Mouse (Mus musculus) E14TG2a.4 (cell line): ENCODE results near the gene Fem1a.

Experiments used
- H3K27me3 ChIP-seq: 2 replicates; pipeline ENCODE4 v1.6.1; 2014; ENCODE audit warnings: low read length, control low read depth; ENCODE audit not compliant: insufficient read depth
- H3K36me3 ChIP-seq: 2 replicates; pipeline ENCODE4 v1.6.1; 2014; ENCODE audit warnings: low read length, control low read depth; ENCODE audit not compliant: insufficient read depth
- H3K4me1 ChIP-seq: replicated peaks from 2 replicates; pipeline ENCODE4 v1.6.1; 2014; ENCODE audit warnings: low read depth, low read length, control low read depth
- H3K4me3 ChIP-seq: replicated peaks from 2 replicates; pipeline ENCODE4 v1.5.1; 2014; ENCODE audit warnings: mild to moderate bottlenecking, low read length
- H3K9me3 ChIP-seq: 2 replicates; pipeline ENCODE4 v1.6.1; 2014; ENCODE audit warnings: low read length, control low read depth
- CTCF ChIP-seq: conservative IDR thresholded peaks from 2 replicates; pipeline ENCODE4 v1.5.1; 2014; ENCODE audit warnings: low read length
- NANOG ChIP-seq: IDR thresholded peaks from 2 replicates; pipeline ENCODE4 v1.6.1; 2014; ENCODE audit warnings: borderline replicate concordance, low read length, mixed read lengths
- POU5F1 ChIP-seq: IDR thresholded peaks from 2 replicates; pipeline ENCODE4 v1.6.1; 2014; ENCODE audit warnings: low read length, borderline replicate concordance

Gene Fem1a

DNA sequence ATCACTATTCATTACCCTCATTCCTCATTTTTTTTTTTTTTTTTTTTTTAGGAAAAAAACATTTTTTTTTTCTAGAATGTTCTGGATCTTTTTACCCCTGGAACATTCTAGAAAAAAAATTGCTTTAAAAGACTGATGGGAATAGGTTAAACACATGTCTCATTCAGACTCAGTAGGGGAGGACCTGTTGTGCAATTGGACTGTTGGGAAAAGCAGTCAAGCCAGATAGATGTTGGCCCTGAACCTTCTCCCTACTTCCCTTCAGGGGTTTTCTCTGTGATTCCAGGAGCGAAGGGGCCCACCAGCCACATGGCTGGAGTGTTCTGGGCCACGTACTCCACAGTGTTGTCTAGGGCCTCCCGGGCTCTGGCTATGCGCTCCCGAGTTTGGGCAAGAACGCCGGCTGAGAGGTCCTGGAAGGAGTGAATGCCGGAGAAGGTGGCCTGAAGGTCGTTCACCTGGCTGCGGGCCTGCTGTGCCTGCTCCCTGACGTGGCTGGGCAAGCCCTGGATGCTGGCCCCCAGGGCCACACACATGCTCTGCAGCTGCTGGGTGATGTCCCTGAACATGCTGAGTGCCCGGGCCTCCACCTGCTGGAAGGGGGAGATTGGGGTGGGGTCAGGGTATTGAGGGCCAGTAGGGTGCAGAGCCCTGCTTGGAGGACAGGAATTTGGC lies 23.0 kb downstream of the Fem1a start:
- H3K4me3 ChIP-seq, result peak overlapping the region; percentile 39
- H3K27me3 ChIP-seq, result no peaks in the 10 kb centered on the region
- H3K36me3 ChIP-seq, result peaks cover 68% of the 10 kb centered on the region
- peaks cover 86% of the 10 kb centered on the region for H3K4me1 ChIP-seq
- TF ChIP-seq CTCF (no peak), POU5F1 (no peak), NANOG (no peak)
- H3K9me3 ChIP-seq, result no peaks in the 10 kb centered on the region

DNA sequence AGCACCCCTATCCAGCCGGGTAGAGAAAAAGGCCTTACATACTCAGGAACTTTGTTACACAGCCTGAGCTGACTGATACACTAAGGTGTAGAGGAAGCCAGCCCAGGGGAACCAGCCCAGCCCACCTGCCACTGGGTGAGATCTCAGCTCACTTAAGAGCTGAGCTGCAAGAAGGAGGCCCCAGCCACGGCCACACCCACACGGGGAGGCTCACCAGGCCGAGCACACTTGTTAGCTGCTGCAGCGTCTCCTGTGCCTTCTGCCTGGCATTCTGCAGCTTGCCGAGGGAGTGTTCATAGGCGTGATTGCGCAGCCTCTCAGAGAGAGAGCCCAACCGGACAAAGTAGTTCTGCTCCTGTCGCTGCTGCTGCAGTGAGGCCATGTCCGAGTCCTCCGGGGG lies 24.6 kb downstream of the Fem1a start:
- no peak for TF ChIP-seq NANOG
- no peak for TF ChIP-seq CTCF
- TF ChIP-seq POU5F1, result no peak

DNA sequence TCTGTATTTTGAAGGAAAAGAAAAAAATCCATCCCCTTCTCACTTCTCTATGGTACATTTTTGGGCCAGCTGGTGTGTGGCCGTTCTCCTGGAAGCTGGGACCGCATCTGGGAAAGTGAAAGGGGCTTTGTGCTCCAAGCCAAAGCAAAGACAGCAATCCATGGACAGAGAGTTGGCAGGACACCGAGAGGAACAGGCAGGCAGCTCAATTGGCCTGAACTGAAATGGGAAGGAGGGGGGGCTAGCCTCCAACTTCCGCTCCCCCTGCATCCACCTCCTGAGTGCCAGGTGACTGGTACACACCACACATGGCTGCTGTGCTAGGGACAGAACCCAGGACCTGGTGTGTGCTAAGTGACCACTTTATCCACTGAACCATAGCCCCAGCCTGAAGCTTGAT lies 26.2 kb downstream of the Fem1a start:
- TF ChIP-seq POU5F1 (no peak), NANOG (no peak), CTCF (no peak)
- H3K9me3 ChIP-seq, result no peaks in the 10 kb centered on the region

More for the DNA sequence above, 24.6 kb downstream of the Fem1a start:
- Histone ChIP-seq H3K27me3 (no peaks in the 10 kb centered on the region), H3K4me1 (peaks cover 92% of the 10 kb centered on the region), H3K9me3 (no peaks in the 10 kb centered on the region), H3K36me3 (peaks cover 84% of the 10 kb centered on the region), H3K4me3 (peak overlapping the region; percentile 55)

DNA sequence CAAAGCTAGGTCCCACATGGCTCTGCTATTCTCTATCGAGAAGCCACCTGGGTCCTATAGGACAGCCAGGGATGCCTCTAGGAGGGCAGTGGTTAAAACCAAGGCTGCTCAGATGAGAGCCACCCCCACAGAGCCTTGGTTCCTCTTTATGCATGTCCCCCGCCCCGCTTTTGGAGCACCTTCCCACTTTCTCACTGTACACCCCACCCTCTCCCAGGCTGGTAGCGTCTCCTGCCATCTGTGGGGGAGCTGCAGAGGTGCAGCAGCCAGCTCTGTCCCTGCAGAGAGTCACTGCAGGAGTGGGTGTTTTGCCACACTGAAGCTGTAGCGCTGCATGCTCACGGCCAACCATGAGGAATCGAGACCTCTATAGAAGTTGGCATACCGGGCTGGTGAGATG lies 26.7 kb downstream of the Fem1a start:
- H3K4me1 ChIP-seq, result peaks cover 94% of the 10 kb centered on the region
- H3K36me3 ChIP-seq, result peaks cover 88% of the 10 kb centered on the region
- TF ChIP-seq CTCF (no peak), POU5F1 (no peak), NANOG (no peak)

More for the DNA sequence above, 26.2 kb downstream of the Fem1a start:
- H3K4me3 ChIP-seq, result no peak overlapping the region
- peaks cover 94% of the 10 kb centered on the region for H3K4me1 ChIP-seq
- H3K36me3 ChIP-seq, result peaks cover 94% of the 10 kb centered on the region
- H3K27me3 ChIP-seq, result no peaks in the 10 kb centered on the region

DNA sequence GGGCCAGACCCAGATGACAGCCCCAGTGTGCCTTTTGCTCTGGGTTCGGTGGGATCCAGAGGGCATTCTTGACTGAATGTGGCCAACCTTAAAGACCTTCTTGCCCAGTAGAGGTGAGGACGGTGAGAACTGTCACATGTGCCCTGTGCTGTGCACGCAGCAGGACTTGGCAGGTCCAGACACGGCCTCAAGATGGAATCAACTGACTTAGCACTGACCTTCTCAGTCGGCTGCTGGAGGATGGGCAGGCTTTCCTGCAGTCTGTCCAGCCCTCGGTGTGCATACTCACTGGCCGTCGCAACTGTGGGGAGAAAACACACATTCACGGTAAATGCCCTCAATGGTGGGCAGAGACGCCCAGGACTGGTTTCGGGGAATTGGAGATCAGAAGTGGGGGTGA lies 29.4 kb downstream of the Fem1a start:
- H3K36me3 ChIP-seq, result peaks cover 64% of the 10 kb centered on the region
- peaks cover 88% of the 10 kb centered on the region for H3K4me1 ChIP-seq
- H3K4me3 ChIP-seq, result no peak overlapping the region
- no peaks in the 10 kb centered on the region for H3K9me3 ChIP-seq
- TF ChIP-seq POU5F1 (no peak), NANOG (no peak), CTCF (no peak)
- H3K27me3 ChIP-seq, result no peaks in the 10 kb centered on the region

More for the DNA sequence above, 26.7 kb downstream of the Fem1a start:
- Histone ChIP-seq H3K27me3 (no peaks in the 10 kb centered on the region), H3K4me3 (no peak overlapping the region), H3K9me3 (no peaks in the 10 kb centered on the region)

DNA sequence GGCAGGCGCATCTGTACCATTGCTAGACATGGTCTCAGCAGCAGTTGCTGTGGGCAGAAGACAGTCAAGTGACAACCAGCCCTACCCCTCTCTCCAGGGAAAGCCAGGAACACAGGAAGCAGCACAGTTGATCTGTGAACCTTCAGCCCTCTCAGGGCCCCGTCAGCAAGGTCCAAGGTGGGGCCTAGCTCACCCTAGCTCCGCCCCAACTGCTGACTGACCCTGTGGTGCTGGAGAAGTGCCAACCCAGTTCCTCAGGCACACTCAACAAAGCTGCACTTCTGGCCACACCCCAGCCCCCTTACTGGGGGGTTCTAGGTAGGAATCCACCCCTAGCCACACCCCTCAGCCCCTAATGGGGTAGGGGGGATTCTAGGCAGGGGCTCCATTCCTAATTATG lies 31.2 kb downstream of the Fem1a start:
- TF ChIP-seq POU5F1, result no peak
- TF ChIP-seq CTCF, result no peak
- TF ChIP-seq NANOG, result no peak
- peaks cover 87% of the 10 kb centered on the region for H3K4me1 ChIP-seq

DNA sequence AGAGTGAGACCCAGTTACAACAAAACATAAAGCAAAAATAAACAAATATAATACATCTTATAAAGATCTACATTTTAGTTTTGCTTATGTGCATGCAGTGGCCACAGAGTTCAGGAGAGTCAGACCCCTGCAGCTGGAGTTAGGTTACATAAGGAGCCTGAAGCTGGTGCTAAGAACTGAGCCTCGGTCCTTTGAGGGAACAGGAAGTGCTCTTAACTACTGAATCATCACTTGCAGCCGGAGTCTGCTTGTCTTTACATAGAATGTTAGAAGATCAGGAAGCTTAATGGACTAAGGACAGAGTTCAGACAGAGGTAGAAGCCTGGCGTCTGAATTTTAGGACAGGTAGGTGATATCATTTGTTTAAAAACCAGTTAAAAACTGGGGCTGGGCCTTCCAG lies 32.3 kb downstream of the Fem1a start:
- H3K9me3 ChIP-seq, result no peaks in the 10 kb centered on the region
- peaks cover 83% of the 10 kb centered on the region for H3K4me1 ChIP-seq
- TF ChIP-seq NANOG (no peak), CTCF (no peak), POU5F1 (no peak)
- peak overlapping the region; percentile 84 for H3K4me3 ChIP-seq
- H3K27me3 ChIP-seq, result 0 out of 2 replicates have a peak, but pooled peaks cover 2% of the 10 kb centered on the region
- H3K36me3 ChIP-seq, result peaks cover 37% of the 10 kb centered on the region

More for the DNA sequence above, 31.2 kb downstream of the Fem1a start:
- Histone ChIP-seq H3K9me3 (no peaks in the 10 kb centered on the region), H3K4me3 (peak overlapping the region; percentile 84), H3K36me3 (peaks cover 47% of the 10 kb centered on the region), H3K27me3 (no peaks in the 10 kb centered on the region)

DNA sequence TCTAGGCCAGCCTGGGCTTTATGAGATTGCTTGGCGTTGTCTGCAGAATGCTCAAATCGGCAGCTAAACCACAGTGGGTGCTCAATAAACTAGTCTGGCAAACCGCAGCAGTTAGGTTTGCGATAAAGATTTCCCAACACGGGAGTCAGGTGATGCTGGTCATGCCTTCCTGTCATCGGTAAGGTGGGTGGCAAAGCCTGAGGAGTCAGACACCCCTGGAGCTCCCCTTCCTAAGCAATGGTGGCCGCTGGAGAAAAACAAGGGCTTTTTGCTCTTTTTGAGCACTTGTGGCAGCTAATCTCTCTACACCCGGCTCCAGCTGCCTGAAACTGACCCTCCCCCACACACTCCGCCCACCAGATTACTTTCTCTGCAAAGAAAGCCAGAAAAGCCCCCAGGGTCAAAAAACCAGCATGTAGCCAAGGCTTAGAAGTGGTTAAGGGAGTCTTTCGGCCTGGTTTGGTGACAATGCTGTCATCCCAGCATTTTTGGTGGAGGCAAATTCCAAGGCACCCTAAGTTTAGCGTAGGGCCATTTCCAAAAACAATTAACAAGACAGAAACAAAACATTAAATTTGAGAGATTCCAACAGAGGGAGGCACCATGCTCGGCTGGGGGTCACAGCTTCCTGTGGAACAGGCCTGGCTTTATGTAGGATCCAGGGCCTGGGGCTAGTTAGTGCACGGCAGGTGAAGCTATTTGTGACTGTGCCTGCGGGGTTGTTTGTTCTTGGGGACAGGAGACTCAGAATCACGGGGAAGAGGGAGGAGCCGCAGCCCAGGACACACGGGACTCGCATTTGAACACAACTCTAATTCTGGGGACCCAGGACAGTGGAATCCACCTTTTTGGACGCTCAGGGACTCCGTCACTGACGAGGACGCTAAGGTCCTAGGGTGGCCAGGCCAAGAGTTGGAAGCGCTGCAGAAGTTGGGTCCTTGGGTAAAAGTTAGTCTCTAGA lies 33.0 kb downstream of the Fem1a start:
- H3K36me3 ChIP-seq, result peaks cover 29% of the 10 kb centered on the region
- peaks cover 84% of the 10 kb centered on the region for H3K4me1 ChIP-seq
- no peaks in the 10 kb centered on the region for H3K9me3 ChIP-seq
- H3K4me3 ChIP-seq, result peak overlapping the region; percentile 84
- no peak for TF ChIP-seq CTCF
- TF ChIP-seq POU5F1, result no peak
- TF ChIP-seq NANOG, result peak; percentile 76; the same call in 1 of the 2 replicates
- peaks cover 10% of the 10 kb centered on the region for H3K27me3 ChIP-seq
